In the genomic region with DNA sequence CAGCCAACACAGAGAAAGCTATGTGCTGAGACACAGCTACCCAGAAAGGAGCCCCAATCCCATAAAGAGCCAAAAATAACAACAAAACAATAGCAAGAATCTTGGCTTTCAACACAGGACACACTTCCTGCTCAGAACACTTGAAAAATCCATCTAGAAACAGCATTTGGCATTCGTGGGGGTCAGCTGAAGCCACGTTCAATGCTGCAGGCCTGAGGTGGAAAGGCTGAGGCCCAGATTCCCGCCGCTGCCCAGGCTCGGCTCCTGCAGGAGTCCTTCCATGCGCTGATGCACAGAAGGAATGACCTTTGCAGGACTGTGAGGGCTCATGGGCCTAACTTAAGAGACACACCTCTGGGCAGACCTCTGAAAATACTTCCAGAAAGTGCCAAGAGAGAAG, we compare ENCODE assay signal across 9 mouse cellular contexts.
DNase-seq lines count a peak whose midpoint lies in the region; ATAC-seq and TF ChIP-seq lines count a peak whose summit lies in the region.
"Had no signal": no experiment of that assay in that cellular context is flagged by ENCODE, and none has a peak within 500 bp of the region (broad histone marks: within the 10 kb centered on the region; RNA-seq: fewer than 3 reads in every experiment).

No protein-coding gene starts in this region.

- DNase-seq in lung, embryonic 14.5 days: peak; percentile 40
- DNase-seq in lung, postnatal 14 days: no peak
- DNase-seq in heart, adult 18-20 months: peak; percentile 44 to 81
- peak; percentile 54 to 66 for DNase-seq in kidney, postnatal 25 days
- DNase-seq in thymus, adult 18-20 months: no peak
- DNase-seq: right cerebral cortex, postnatal 25 days had no signal

- H3K4me1 ChIP-seq in lung, embryonic 14.5 days (ENCODE audit: insufficient read depth): no peaks in the 10 kb centered on the region; the same call in 1 of the 2 replicates
- H3K4me1 ChIP-seq in heart, embryonic 16.5 days (ENCODE audit: control insufficient read depth, insufficient read depth, low read length): peaks cover 24% of the 10 kb centered on the region

- no peak overlapping the region for H3K9ac ChIP-seq in lung, embryonic 14.5 days
- no peak overlapping the region for H3K9ac ChIP-seq in heart, embryonic 16.5 days (ENCODE audit: low read length)
- H3K9ac ChIP-seq: forebrain, embryonic 12.5 days had no signal

- ATAC-seq in lung, embryonic 14.5 days (ENCODE audit: insufficient read depth): no peak
- peak; percentile 46; the same call in 1 of the 2 replicates for ATAC-seq in heart, embryonic 16.5 days (replicated peaks; ENCODE audit: extremely low read depth, insufficient read depth, low FRiP score)
- no peak for ATAC-seq in granulocyte monocyte progenitor cell, adult 5-6 weeks (replicated peaks; ENCODE audit: poor library complexity, severe bottlenecking)

- H3K36me3 ChIP-seq in lung, embryonic 14.5 days (ENCODE audit: insufficient read depth): no peaks in the 10 kb centered on the region
- no peaks in the 10 kb centered on the region for H3K36me3 ChIP-seq in heart, embryonic 16.5 days (ENCODE audit: control insufficient read depth, insufficient read depth)
- H3K36me3 ChIP-seq: forebrain, embryonic 12.5 days had no signal

- no peak overlapping the region for H3K4me2 ChIP-seq in lung, embryonic 14.5 days
- H3K4me2 ChIP-seq in heart, embryonic 16.5 days (ENCODE audit: low read depth, low read length): no peak overlapping the region
- H3K4me2 ChIP-seq: forebrain, embryonic 12.5 days had no signal

- H3K9me3 ChIP-seq in lung, embryonic 14.5 days (ENCODE audit: low read depth, low read length): no peaks in the 10 kb centered on the region
- no peaks in the 10 kb centered on the region for H3K9me3 ChIP-seq in heart, embryonic 16.5 days (replicated peaks; ENCODE audit: control insufficient read depth, low read length)
- H3K9me3 ChIP-seq: forebrain, embryonic 12.5 days had no signal

- WGBS in lung, embryonic 14.5 days: 52% methylated on average over 6 of the region's 6 CpGs
- WGBS in heart, embryonic 16.5 days: 40% methylated on average over 6 of the region's 6 CpGs

- TF ChIP-seq CTCF in lung, embryonic 14.5 days (IDR thresholded peaks at IDR 0.05; ENCODE audit: low read depth): no peak

- H3K27ac ChIP-seq in lung, embryonic 14.5 days (ENCODE audit: low read depth): no peak overlapping the region
- H3K27ac ChIP-seq in heart, embryonic 16.5 days (ENCODE audit: low read length): peak overlapping the region; percentile 79
- H3K27ac ChIP-seq: forebrain, embryonic 12.5 days had no signal

- no peak overlapping the region for H3K4me3 ChIP-seq in lung, embryonic 14.5 days (ENCODE audit: low read depth, low read length)
- H3K4me3 ChIP-seq in heart, embryonic 16.5 days (ENCODE audit: low read length): no peak overlapping the region
- H3K4me3 ChIP-seq: forebrain, embryonic 12.5 days had no signal

- no peaks in the 10 kb centered on the region for H3K27me3 ChIP-seq in lung, embryonic 14.5 days (ENCODE audit: insufficient read depth, low read length)
- no peaks in the 10 kb centered on the region for H3K27me3 ChIP-seq in heart, embryonic 16.5 days (ENCODE audit: control insufficient read depth, insufficient read depth, low read length)
- H3K27me3 ChIP-seq: forebrain, embryonic 12.5 days had no signal

Comparison
In these comparisons a context has a peak if more than half of its experiments do, and no peak if none do; other contexts are left out.
1. DNase-seq: peak in lung, embryonic 14.5 days (single experiment), heart, adult 18-20 months (2 of 2) and kidney, postnatal 25 days (2 of 2); none in lung, postnatal 14 days (single experiment) and thymus, adult 18-20 months (0 of 2).